Mouse (Mus musculus) embryo, embryonic 11 days (tissue): ENCODE data around the gene Atp5f1.
"Not testable (repeated sequence)": the region's sequence is repeated elsewhere in the genome, so short reads cannot be mapped to it uniquely, and the experiment has no call there.

Experiments
- DNase-seq: peaks from one replicate; pipeline ENCODE4 v3.0.0-alpha.2; 2015

Atp5f1 gene

GRCm38 (mm10) chr3:105959999-105960398, at the start of gene Atp5f1:
Atp5f1 (minus strand) TSS chr3:105960099.
- no peak for DNase-seq

GRCm38 (mm10) chr3:106003360-106003759, 43.5 kb upstream of the Atp5f1 start:
- not testable (repeated sequence) for DNase-seq

- DNase-seq, result peak; percentile 80
Observed at GRCm38 (mm10) chr3:106001416-106002370, 41.8 kb upstream of the Atp5f1 start.

- DNase-seq, result no peak
Observed at GRCm38 (mm10) chr3:106000707-106001375, 40.9 kb upstream of the Atp5f1 start.

GRCm38 (mm10) chr3:105994730-105995129, 34.8 kb upstream of the Atp5f1 start:
- DNase-seq, result no peak

- peak; percentile 69 for DNase-seq
Observed at GRCm38 (mm10) chr3:105991653-105992283, 31.9 kb upstream of the Atp5f1 start.

GRCm38 (mm10) chr3:105989611-105990010, 29.7 kb upstream of the Atp5f1 start:
- DNase-seq, result not testable (repeated sequence)

GRCm38 (mm10) chr3:105974174-105974573, 14.3 kb upstream of the Atp5f1 start:
- DNase-seq, result no peak

GRCm38 (mm10) chr3:105973411-105973810, 13.5 kb upstream of the Atp5f1 start, which contains the start of gene Ovgp1:
Ovgp1 (plus strand) TSS chr3:105973711.
- no peak for DNase-seq

- no peak for DNase-seq
Observed at GRCm38 (mm10) chr3:105971831-105972446, 12.0 kb upstream of the Atp5f1 start.

GRCm38 (mm10) chr3:105960700-105961099, 801 bp upstream of the Atp5f1 start:
- DNase-seq, result peak; percentile 25

- DNase-seq, result peak; percentile 49
Observed at GRCm38 (mm10) chr3:105959585-105959984, 314 bp downstream of the Atp5f1 start.

- peak; percentile 99 for DNase-seq
Observed at GRCm38 (mm10) chr3:105958974-105959580, 822 bp downstream of the Atp5f1 start, which contains the start of gene Wdr77. Wdr77 (plus strand) TSS chr3:105959369.

- DNase-seq, result no peak
Observed at GRCm38 (mm10) chr3:105958204-105958603, 1.7 kb downstream of the Atp5f1 start.

- DNase-seq, result no peak
Observed at GRCm38 (mm10) chr3:105957235-105957634, 2.7 kb downstream of the Atp5f1 start.

GRCm38 (mm10) chr3:105951348-105951747, 8.6 kb downstream of the Atp5f1 start:
- no peak for DNase-seq

GRCm38 (mm10) chr3:105936111-105936510, 23.8 kb downstream of the Atp5f1 start:
- DNase-seq, result no peak

GRCm38 (mm10) chr3:105935033-105935432, 24.9 kb downstream of the Atp5f1 start:
- no peak for DNase-seq

GRCm38 (mm10) chr3:105933926-105934325, 26.0 kb downstream of the Atp5f1 start:
- DNase-seq, result no peak

- no peak for DNase-seq
Observed at GRCm38 (mm10) chr3:105932240-105933071, 27.4 kb downstream of the Atp5f1 start, which contains the start of gene I830077J02Rik. I830077J02Rik (minus strand) TSS chr3:105932664.

- no peak for DNase-seq
Observed at GRCm38 (mm10) chr3:105931095-105931494, 28.8 kb downstream of the Atp5f1 start.
